Mouse (Mus musculus): ENCODE data around the gene Ankrd44.
"Not testable (repeated sequence)": the region's sequence is repeated elsewhere in the genome, so short reads cannot be mapped to it uniquely, and the experiment has no call there.

The Ankrd44 gene

GRCm38 (mm10) chr1:54925971-54926771, at the start of gene Ankrd44:
Ankrd44 (minus strand) TSS chr1:54926387.
- DNase-seq (ENCODE audit: low spot score in 2 of 2): peak; percentile 33 to 63

- no peak for DNase-seq (ENCODE audit: low spot score in 2 of 2)
These were observed 45.7 kb upstream of the Ankrd44 start for GRCm38 (mm10) chr1:54971687-54972404.

DNA sequence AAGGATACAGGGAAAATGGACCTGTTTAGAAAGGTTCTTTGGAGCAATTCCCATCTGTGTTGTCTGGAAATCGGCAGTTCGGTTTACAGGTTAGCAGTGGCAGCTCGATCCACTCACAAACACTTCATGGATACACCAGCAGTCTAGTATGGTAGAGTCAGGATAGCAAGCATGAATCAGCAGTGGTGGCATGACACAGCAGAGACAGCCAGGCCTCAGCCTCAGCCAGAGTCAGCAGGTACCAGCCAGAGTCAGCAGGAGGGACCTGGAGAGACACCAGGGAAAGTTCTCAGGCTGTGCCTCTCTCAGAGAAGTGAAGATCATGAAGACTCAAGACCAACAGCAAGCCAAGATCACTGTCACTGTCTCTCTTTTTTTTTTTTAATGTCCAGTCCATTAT, 40.7 kb upstream of the Ankrd44 start:
- DNase-seq (ENCODE audit: low spot score in 2 of 2): no peak

DNA sequence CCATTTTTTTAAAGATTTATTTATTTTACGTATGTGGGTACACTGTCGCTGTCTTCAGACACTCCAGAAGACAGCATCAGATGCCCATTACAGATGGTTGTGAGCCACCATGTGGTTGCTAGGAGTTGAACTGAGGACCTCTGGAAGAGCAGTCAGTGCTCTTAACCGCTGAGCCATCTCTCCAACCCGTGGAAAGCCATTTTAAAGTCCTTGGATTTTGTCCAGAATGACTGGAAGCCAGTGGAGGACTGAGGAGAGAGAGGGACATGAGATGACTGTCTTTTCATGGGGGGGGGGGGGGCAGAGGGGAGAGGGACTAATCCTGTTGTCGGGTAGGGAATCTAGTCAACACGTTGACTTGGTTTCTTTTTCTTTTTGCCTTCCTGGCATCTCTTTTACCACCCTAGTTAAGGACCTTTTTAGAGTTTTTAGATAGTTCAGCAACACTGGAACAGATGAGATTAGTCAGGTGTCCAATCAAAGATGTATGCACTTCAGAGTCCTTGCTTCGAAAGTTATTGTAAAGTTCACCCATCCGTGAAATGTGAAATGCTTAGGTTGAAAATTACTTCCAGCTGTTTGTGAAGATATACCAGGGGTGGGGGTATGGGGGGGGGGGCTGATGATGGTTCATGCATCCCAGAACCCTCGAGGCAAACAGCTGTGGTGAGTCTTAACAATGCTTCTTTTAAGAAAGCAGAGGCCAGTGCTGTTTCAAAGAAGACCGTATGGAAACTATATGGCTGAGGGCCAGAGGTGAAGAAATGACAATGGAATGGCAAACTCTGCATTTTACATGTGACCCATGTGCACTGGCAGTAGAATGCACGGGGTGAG, 39.2 kb upstream of the Ankrd44 start:
- DNase-seq (ENCODE audit: low spot score in 2 of 2): no peak

GRCm38 (mm10) chr1:54961724-54962123, 35.5 kb upstream of the Ankrd44 start:
- no peak for DNase-seq (ENCODE audit: low spot score in 2 of 2)

- DNase-seq (ENCODE audit: low spot score in 2 of 2): no peak
These were observed 34.5 kb upstream of the Ankrd44 start for GRCm38 (mm10) chr1:54960613-54961165.

DNA sequence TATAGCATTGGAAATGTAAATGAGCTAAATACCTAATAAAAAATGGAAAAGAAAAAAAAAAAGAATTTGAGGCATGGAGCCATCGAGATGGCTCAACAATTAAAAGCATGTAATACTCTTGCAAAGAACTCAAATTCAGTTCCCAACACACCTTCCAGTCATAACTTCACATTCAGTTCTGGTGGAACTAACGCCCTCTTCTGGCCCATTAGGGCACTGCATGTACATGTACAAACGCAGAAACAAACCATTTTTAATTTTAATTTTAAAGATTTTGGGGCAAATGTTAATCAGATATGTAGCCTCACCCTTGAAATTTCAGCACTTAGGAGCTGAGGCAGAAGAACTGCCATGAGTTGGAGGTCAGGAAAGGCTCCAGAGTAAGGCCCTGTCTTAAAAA, 32.3 kb upstream of the Ankrd44 start:
- DNase-seq (ENCODE audit: low spot score in 2 of 2): no peak

GRCm38 (mm10) chr1:54956995-54957394, 30.8 kb upstream of the Ankrd44 start:
- not testable (repeated sequence) for DNase-seq (ENCODE audit: low spot score in 2 of 2)

- DNase-seq (ENCODE audit: low spot score in 2 of 2): no peak
These were observed 28.7 kb upstream of the Ankrd44 start for GRCm38 (mm10) chr1:54954856-54955255.

DNA sequence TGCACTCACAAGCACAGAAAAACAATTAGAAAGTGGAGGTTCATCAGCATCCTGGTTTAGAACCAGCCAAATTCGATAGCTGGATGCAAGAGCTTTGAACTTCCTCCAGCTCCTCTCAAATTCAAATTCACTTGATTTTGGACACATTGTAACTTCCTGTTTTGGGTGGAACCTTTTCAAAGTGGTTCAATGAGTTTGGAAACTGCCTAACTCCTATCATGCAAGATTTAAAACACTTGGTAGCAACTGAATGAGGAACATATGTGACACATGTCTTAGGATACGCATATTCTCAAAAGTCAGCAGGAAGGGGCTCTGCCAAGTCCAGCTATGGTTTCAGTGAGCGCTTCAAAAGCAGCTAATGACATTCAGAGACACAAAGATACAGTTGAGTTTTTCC, 18.5 kb upstream of the Ankrd44 start:
- no peak for DNase-seq (ENCODE audit: low spot score in 2 of 2)

DNA sequence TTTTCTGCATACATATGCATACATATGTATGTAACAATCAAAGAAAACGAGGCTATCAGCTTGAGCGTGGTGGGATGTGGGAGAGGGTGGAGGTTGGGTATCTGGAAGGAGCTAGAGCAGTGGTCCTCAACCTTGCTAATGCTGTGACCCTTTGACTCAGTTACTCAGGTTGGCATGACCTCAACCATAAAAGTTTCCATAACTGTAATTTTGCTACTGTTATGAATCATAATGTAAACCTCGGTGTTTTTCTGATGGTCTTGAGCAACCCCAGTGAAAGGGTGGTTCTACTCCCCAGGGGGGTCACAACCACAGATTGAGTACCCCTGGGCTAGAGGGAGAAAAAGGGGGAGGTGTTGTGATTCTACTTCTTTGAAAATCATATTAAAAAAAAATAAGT, 9.3 kb upstream of the Ankrd44 start:
- DNase-seq (ENCODE audit: low spot score in 2 of 2): no peak

DNA sequence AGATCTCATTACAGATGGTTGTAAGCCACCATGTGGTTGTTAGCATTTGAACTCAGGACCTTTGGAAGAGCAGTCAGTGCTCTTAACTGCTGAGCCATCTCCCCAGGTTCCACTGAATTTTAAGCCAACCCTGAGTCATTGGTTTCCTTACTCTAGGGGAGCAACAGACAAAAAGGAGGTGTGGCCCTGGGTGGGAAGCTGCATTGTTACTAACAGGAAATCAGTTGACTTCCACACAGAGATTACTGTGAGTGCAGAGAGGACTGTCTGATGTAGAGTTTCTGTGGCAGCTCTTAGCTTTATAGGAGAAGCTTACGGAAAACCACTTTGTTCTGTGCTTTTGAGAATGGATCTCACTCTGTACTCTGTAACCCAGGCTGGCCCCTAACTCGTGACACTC, 8.7 kb upstream of the Ankrd44 start:
- DNase-seq (ENCODE audit: low spot score in 2 of 2): no peak

GRCm38 (mm10) chr1:54933646-54934045, 7.5 kb upstream of the Ankrd44 start:
- no peak for DNase-seq (ENCODE audit: low spot score in 2 of 2)

- DNase-seq (ENCODE audit: low spot score in 2 of 2): no peak
These were observed 6.4 kb upstream of the Ankrd44 start for GRCm38 (mm10) chr1:54932456-54933115.

DNA sequence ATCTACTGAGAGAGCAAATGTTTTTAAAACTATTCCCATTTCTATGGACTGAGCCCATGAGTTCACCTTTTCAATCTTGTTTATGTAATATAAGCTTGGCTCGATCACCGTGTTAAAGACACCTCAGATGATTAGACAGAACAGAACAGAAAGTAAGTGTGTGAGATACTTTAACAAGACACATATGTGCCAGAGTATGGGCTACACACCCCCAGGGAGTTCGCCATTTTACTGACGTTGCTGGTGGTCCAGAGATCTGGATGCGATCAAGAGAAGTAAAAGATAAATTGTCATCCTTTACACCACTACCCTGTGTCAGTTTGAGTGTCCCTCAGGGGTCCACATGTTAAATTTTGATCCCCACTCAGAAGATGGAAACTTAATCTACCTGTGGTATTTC, 5.0 kb upstream of the Ankrd44 start:
- no peak for DNase-seq (ENCODE audit: low spot score in 2 of 2)

- DNase-seq (ENCODE audit: low spot score in 2 of 2): no peak
These were observed 4.5 kb upstream of the Ankrd44 start for GRCm38 (mm10) chr1:54930670-54931200.

- DNase-seq (ENCODE audit: low spot score in 2 of 2): no peak
These were observed 694 bp downstream of the Ankrd44 start for GRCm38 (mm10) chr1:54925451-54925934.

GRCm38 (mm10) chr1:54924760-54925159, 1.4 kb downstream of the Ankrd44 start:
- no peak for DNase-seq (ENCODE audit: low spot score in 2 of 2)

- no peak for DNase-seq (ENCODE audit: low spot score in 2 of 2)
These were observed 1.9 kb downstream of the Ankrd44 start for GRCm38 (mm10) chr1:54924309-54924685.

DNA sequence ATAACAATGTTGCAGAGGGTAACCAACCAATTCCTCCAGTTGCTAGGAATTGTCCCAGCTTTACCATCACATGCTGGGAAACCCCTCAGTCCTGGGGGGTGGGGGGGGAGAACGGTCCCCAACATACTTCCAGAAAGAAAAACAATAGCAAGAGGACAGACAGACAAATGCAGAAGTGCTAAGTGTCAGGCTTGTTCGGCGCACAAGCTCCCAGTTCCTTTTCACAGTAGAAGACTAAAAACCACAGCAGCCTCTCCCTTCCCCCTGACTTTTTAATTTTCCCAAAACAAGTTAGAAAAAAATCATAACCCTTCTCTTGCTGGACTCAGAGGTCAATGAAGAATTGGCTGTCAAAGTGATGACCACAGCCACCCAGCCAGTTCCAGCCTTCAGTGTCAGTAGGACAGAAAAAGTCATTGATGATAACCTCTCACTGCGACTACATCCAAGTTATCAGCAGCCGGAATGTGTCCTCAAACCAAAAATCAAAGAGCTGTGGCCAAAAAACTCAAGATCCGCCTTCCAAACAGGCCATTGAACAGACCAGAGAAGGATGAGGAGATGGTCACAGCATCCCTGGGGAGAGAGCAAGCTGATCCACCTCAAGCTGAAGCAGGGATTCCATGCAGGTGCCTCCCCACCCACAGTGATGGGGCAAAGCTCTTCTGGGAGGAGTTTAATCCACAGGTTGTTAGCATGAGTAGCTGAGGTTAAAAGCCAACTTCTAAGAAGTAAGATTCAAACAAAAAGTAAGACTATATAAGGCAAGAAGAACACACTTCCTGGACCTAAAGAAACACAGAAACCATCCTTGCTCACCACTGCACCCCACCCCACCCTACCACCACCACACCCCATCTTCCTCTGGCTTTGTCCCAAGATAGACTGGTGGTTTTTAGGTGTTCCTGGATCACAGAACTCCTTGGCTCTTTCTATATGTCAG, 2.5 kb downstream of the Ankrd44 start:
- no peak for DNase-seq (ENCODE audit: low spot score in 2 of 2)
